Mouse (Mus musculus) CD8-positive naive resting alpha-beta T cell, adult 57 days (primary cell): ENCODE measurements around the gene Tubb2b. TPM values are rescaled to one million over a fixed set of nuclear protein-coding genes. Genes with fewer than 3 reads are reported as not detected.

Source experiments
- total RNA-seq: library from RNA; stranded (reverse); gene quantifications from one replicate; pipeline ENCODE4 v1.2.4, GENCODE M21; 2023

Tubb2b gene
- 3.4 TPM for total RNA-seq

DNA sequence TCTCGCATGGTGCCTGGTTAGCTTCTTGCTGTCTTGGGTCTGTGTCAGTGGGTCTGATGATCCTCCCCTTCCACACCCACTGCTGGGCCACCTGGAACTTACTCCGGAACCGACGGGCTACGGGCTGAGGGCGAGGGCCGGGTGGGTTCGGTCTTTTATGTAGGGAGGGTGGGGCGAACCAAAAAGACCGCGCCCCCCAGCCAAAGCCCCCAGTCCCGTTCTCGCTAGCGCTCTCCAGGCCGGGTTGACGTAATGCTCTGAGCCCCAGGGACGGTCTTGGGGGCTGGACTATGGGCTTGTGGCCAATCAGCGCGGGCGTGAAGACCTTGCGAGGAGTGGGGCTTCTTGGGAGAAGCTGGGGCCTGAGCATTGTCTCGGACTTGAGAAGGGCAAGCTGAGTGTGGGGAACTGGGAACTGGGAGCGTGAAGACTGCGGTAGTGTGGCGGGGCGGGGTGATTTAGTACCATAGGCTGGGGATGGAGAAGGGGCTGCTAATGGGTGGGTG is at the start of gene Tubb2b:
Gene Tubb2b, minus strand, starts transcription at position 241 of the 506 bp plus-strand sequence.

DNA sequence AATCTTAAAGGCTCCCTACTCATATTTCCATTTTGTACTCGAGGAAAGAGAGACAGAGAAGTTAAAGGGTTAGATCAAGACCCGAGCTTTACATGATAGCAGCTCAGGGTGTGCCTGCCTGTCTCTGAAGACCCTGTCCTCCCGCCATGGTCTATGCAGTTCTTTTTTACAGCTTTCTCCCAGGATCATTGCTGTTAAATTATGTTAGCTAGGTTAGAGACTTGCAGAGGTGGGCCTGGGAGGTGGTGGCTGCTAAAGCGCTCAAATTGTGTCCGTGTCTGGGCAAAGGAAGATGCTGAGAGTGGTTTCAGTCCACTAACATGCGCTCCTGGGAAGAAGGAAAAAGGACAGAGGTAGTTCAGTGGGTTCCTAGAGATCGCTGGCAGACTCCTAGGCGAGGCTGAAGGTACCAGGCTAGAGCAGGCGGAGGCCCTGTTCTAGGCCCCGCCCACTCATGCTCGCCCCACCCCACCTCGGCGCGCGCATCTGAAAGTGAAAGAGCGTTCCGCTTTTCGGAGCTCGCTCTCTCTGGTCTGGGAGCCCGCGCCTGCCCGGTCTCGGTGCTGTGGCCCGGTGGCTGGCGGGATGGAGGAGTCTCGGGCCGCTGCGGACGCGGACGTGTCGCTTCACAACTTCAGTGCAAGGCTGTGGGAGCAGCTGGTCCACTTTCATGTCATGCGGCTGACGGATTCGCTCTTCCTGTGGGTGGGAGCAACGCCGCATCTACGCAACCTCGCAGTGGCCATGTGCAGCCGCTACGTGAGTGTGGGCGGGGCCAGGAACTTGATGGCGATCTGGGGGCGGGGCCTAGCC is 32.4 kb upstream of the Tubb2b start, which contains the start of gene Psmg4:
Gene Psmg4, plus strand, starts transcription at position 474 of the 813 bp plus-strand sequence.

DNA sequence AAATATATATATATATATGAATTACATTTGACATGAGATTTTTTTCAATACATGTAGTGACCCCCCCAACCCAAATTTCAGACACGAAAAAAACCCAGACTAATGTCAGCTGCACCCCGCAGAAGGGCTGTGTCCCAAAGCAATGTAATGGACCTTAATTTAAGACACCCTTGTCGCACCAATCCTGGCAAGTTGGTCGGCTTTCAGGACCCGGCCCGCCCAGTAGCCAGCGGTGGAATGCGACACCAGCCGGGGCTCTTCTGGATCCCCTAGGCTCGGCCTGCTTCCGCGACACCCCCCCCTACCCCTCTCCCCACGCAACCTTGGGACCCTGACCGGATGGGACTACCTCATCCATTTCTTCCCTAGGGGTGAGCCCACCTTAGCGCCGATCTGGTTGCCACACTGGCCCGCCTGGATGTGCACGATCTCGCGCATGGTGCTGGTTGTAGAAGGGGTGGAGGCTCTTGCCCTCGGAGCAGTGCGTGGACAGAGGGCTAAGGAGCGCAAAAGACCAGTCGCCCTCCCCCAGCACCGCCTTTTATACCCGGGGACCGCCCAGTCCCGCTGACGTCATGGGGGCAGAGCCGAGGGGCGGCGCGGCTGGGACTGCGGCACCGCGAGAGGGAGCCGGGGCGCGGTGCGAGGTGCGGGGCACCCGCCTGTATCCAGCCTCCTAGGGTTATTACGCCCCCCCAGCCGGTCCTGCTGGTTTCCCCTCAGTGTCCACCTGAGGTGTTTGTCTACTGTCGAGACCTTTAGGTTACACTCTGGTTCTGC is 52.6 kb downstream of the Tubb2b start, which contains the start of gene Tubb2a:
Gene Tubb2a, minus strand, starts transcription at position 516 of the 780 bp plus-strand sequence.

Other genes with a start within 250 kb of the Tubb2b start
- not detected for gene Serpinb6c, start 224.8 kb downstream of the Tubb2b start, total RNA-seq
- 2.8 TPM for gene Nqo2, start 165.8 kb downstream of the Tubb2b start, total RNA-seq
- gene Ripk1, start 128.1 kb downstream of the Tubb2b start, total RNA-seq, result 74.5 TPM
- gene Serpinb6a, start 127.7 kb downstream of the Tubb2b start, total RNA-seq, result 12.4 TPM
- gene Bphl, start 92.9 kb downstream of the Tubb2b start, total RNA-seq, result 10.9 TPM
- 42.0 TPM for gene Tubb2a, start 52.5 kb downstream of the Tubb2b start, total RNA-seq
- gene Psmg4, start 32.5 kb upstream of the Tubb2b start, total RNA-seq, result 28.2 TPM
- 0.43 TPM for gene Slc22a23, start 214.7 kb upstream of the Tubb2b start, total RNA-seq